Mouse (Mus musculus) hindbrain, embryonic 10.5 days (tissue): ENCODE measurements around the gene Gm11596. TPM values are rescaled to one million over a fixed set of nuclear protein-coding genes. Genes with fewer than 3 reads are reported as not detected.

Experiments
- polyA plus RNA-seq: library from polyadenylated mRNA; unstranded; fragments of >200 nt; fragmentation: Nextera tagmentation; extraction: Ambion mirVana; gene quantifications from 2 replicates; pipeline ENCODE4 v1.2.1, GENCODE M21; 2016

Gm11596 gene
- polyA plus RNA-seq, 1 experiment from 2014 or later = not detected

Other genes starting within 250 kb of the Gm11596 start
- gene Krtap3-3, start 242.6 kb downstream of the Gm11596 start, polyA plus RNA-seq = not detected in 2 replicates
- gene Krtap3-2, start 236.6 kb downstream of the Gm11596 start, polyA plus RNA-seq = not detected in 2 replicates
- not detected in 2 replicates for gene Gm11939, start 234.0 kb downstream of the Gm11596 start, polyA plus RNA-seq
- not detected in 2 replicates for gene Krtap3-1, start 226.8 kb downstream of the Gm11596 start, polyA plus RNA-seq
- gene Krtap1-5, start 212.5 kb downstream of the Gm11596 start, polyA plus RNA-seq = not detected in 2 replicates
- not detected in 2 replicates for gene Krtap1-4, start 209.8 kb downstream of the Gm11596 start, polyA plus RNA-seq
- gene Krtap1-3, start 202.1 kb downstream of the Gm11596 start, polyA plus RNA-seq = not detected in 2 replicates
- not detected in 2 replicates for gene Krtap9-3, start 195.4 kb downstream of the Gm11596 start, polyA plus RNA-seq
- not detected in 2 replicates for gene Gm11938, start 190.2 kb downstream of the Gm11596 start, polyA plus RNA-seq
- gene Gm11937, start 183.3 kb downstream of the Gm11596 start, polyA plus RNA-seq = not detected in 2 replicates
- gene Krtap2-4, start 178.6 kb downstream of the Gm11596 start, polyA plus RNA-seq = not detected in 2 replicates
- not detected in 2 replicates for gene Gm11562, start 173.0 kb downstream of the Gm11596 start, polyA plus RNA-seq
- gene Krtap4-1, start 165.2 kb downstream of the Gm11596 start, polyA plus RNA-seq = not detected in 2 replicates
- gene Krtap4-2, start 158.4 kb downstream of the Gm11596 start, polyA plus RNA-seq = not detected in 2 replicates
- not detected in 2 replicates for gene Krtap4-7, start 149.4 kb downstream of the Gm11596 start, polyA plus RNA-seq
- not detected in 2 replicates for gene Gm11555, start 143.2 kb downstream of the Gm11596 start, polyA plus RNA-seq
- gene Gm11563, start 134.5 kb downstream of the Gm11596 start, polyA plus RNA-seq = not detected in 2 replicates
- not detected in 2 replicates for gene Krtap4-6, start 127.5 kb downstream of the Gm11596 start, polyA plus RNA-seq
- gene Gm14190, start 102.7 kb downstream of the Gm11596 start, polyA plus RNA-seq = not detected in 2 replicates
- not detected in 2 replicates for gene Gm14180, start 59.2 kb downstream of the Gm11596 start, polyA plus RNA-seq
- gene Gm11595, start 20.6 kb downstream of the Gm11596 start, polyA plus RNA-seq = not detected in 2 replicates
- not detected in 2 replicates for gene Krtap4-8, start 12.8 kb downstream of the Gm11596 start, polyA plus RNA-seq
- not detected in 2 replicates for gene Krtap4-9, start 8.3 kb downstream of the Gm11596 start, polyA plus RNA-seq
- not detected in 2 replicates for gene Gm11569, start 5.5 kb upstream of the Gm11596 start, polyA plus RNA-seq
- gene Gm11554, start 11.0 kb upstream of the Gm11596 start, polyA plus RNA-seq = not detected in 2 replicates
- not detected in 2 replicates for gene Krtap4-13, start 16.4 kb upstream of the Gm11596 start, polyA plus RNA-seq
- not detected in 2 replicates for gene Gm11564, start 22.2 kb upstream of the Gm11596 start, polyA plus RNA-seq
- gene 2300003K06Rik, start 44.6 kb upstream of the Gm11596 start, polyA plus RNA-seq = not detected in 2 replicates
- not detected in 2 replicates for gene Krtap4-16, start 58.1 kb upstream of the Gm11596 start, polyA plus RNA-seq
- gene Gm11568, start 64.5 kb upstream of the Gm11596 start, polyA plus RNA-seq = not detected in 2 replicates
- not detected in 2 replicates for gene Gm11559, start 71.0 kb upstream of the Gm11596 start, polyA plus RNA-seq
- not detected in 2 replicates for gene Krtap9-1, start 79.9 kb upstream of the Gm11596 start, polyA plus RNA-seq
- gene Gm11567, start 85.7 kb upstream of the Gm11596 start, polyA plus RNA-seq = not detected in 2 replicates
- not detected in 2 replicates for gene Krtap31-1, start 114.5 kb upstream of the Gm11596 start, polyA plus RNA-seq
- not detected in 2 replicates for gene Gm11565, start 121.3 kb upstream of the Gm11596 start, polyA plus RNA-seq
- gene Krtap31-2, start 142.8 kb upstream of the Gm11596 start, polyA plus RNA-seq = not detected in 2 replicates
- not detected in 2 replicates for gene Krtap9-5, start 155.0 kb upstream of the Gm11596 start, polyA plus RNA-seq
- gene Krtap29-1, start 185.6 kb upstream of the Gm11596 start, polyA plus RNA-seq = not detected in 2 replicates
- not detected in 2 replicates for gene Krtap16-1, start 193.1 kb upstream of the Gm11596 start, polyA plus RNA-seq
- not detected in 2 replicates for gene Krtap17-1, start 200.5 kb upstream of the Gm11596 start, polyA plus RNA-seq
- gene Krt33a, start 222.7 kb upstream of the Gm11596 start, polyA plus RNA-seq = not detected in 2 replicates
- gene Krt33b, start 236.4 kb upstream of the Gm11596 start, polyA plus RNA-seq = not detected in 2 replicates
- gene Krt34, start 248.1 kb upstream of the Gm11596 start, polyA plus RNA-seq = not detected in 2 replicates